Mouse (Mus musculus): ENCODE data around the gene Srr. TPM values are rescaled to one million over a fixed set of nuclear protein-coding genes. Genes with fewer than 3 reads are reported as not detected.

Srr gene
- total RNA-seq, 2 experiments from 2014 or later = 3.3 to 7.7 TPM

DNA sequence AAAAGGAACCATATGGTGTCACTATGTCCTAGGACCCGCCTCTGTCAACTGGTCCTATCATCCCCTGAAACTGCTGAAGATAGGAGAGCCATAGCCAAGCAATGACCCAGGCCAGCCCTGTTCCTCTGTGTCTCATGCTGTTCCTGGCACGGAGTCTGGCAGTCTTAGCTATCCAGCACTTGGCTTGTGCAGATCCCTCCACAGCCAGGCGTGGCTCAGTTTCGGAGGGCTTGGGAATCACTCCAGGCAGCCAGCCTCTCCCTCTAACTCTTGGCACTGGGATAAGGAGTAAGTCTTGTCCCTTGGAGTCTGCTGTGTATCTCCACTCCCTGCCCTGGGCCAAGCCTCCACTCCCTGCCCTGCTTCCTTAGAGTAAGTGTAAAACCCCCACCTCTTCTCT is 59.1 kb downstream of the Srr start:
- ATAC-seq (ENCODE audit: poor library complexity, severe bottlenecking) = no peak

DNA sequence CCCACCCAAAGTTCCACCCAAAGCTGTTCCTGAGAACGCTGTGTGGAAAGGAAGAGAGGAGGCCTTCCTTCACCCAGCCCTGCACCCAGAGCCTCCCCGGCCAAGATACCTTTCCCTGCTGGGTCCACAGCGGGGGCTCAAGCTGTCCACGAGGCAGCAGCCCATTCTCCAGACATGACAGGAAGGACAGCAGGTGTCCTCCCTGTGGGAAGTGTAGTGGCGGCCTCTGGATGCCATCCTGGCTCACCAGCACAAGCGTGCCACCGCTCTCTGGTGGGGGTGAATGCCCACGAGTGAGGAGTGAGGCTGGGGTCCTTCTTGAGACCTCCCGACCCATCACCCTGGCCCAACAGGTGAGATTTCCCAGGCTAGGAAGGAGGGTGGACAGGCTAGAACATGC is 60.5 kb downstream of the Srr start:
- ATAC-seq (ENCODE audit: poor library complexity, severe bottlenecking) = no peak

DNA sequence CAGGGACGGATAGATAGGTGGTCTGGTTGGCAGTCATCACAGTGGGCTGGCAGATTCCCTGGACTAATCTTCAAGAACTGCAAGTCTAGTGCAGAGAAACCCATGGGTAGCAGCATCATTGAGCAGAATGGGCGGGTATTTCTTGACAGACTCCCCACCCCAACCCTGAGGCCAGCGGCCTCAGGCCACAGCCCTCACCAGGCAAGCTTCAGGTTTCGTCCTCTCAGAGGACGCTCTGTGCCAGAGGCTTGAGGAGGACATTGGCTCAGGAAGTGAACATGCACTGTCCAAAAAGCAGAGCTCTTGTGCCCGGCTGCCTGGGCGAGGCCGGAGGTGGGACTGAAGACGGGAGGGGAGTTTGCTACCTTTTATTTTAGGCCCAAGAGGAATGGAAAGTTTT is 61.3 kb downstream of the Srr start:
- ATAC-seq (ENCODE audit: poor library complexity, severe bottlenecking) = no peak

- ATAC-seq (ENCODE audit: poor library complexity, severe bottlenecking) = no peak
Observed at GRCm38 (mm10) chr11:74863471-74863870, 62.3 kb downstream of the Srr start.

- ATAC-seq (ENCODE audit: poor library complexity, severe bottlenecking) = no peak
Observed at GRCm38 (mm10) chr11:74862129-74862528, 63.6 kb downstream of the Srr start.

DNA sequence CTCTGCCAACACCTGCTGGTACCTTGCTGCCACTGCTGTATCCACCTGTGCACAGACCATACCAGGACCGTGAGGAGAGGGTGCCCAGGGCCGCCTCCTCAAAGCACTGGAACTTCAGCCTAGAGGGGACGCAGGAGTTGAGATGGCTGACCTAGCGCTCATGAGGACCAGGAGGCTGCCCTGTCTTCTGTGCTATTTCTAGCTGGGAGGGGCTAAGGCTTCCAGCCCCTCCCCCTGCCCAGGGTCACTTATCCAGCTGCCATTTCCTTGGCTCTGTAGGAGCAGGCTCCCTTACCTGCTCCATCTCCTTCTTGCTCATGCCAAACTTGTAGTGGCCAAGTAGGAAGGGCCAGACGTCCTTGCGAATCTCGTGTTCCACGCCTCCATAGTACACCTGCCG is 68.0 kb downstream of the Srr start:
- ATAC-seq (ENCODE audit: poor library complexity, severe bottlenecking) = no peak

Other genes starting within 250 kb of the Srr start
- 53.1 and 57.4 TPM in 2 replicates for gene Pafah1b1, start 201.3 kb downstream of the Srr start, total RNA-seq (2015)
- 58.7 and 64.4 TPM in 2 replicates for gene Pafah1b1, start 201.3 kb downstream of the Srr start, total RNA-seq (2017)
- gene Mettl16, start 155.1 kb downstream of the Srr start, total RNA-seq (2015) = 3.5 and 6.2 TPM in 2 replicates
- 10.2 and 12.5 TPM in 2 replicates for gene Mettl16, start 155.1 kb downstream of the Srr start, total RNA-seq (2017)
- 14.5 and 17.0 TPM in 2 replicates for gene Mnt, start 95.0 kb downstream of the Srr start, total RNA-seq (2015)
- gene Mnt, start 95.0 kb downstream of the Srr start, total RNA-seq (2017) = 3.8 and 6.1 TPM in 2 replicates
- 0.64 and 1.1 TPM in 2 replicates for gene Sgsm2, start 28.9 kb downstream of the Srr start, total RNA-seq (2015)
- gene Sgsm2, start 28.9 kb downstream of the Srr start, total RNA-seq (2017) = 1.2 and 1.6 TPM in 2 replicates
- 7.7 and 9.1 TPM in 2 replicates for gene Tsr1, start 27.9 kb downstream of the Srr start, total RNA-seq (2015)
- 17.3 and 18.7 TPM in 2 replicates for gene Tsr1, start 27.9 kb downstream of the Srr start, total RNA-seq (2017)
- 13.4 and 15.9 TPM in 2 replicates for gene Smg6, start 125 bp downstream of the Srr start, total RNA-seq (2015)
- 18.3 and 20.5 TPM in 2 replicates for gene Smg6, start 125 bp downstream of the Srr start, total RNA-seq (2017)
- 0.14 TPM in 1 of 2 replicates, not detected in the other for gene Hic1, start 243.6 kb upstream of the Srr start, total RNA-seq (2015)
- 0.04 and 0.07 TPM in 2 replicates for gene Hic1, start 243.6 kb upstream of the Srr start, total RNA-seq (2017)